Mouse (Mus musculus): ENCODE measurements at regions not wholly inside any gene's neighbourhood (a gene's known extent, or its start where the extent isn't known, plus 50 kb on each side); places are given as distances from the start of the nearest gene placed in this dataset.
A peak's percentile ranks its signal among the peaks of the same experiment; 100 is the strongest.

DNA sequence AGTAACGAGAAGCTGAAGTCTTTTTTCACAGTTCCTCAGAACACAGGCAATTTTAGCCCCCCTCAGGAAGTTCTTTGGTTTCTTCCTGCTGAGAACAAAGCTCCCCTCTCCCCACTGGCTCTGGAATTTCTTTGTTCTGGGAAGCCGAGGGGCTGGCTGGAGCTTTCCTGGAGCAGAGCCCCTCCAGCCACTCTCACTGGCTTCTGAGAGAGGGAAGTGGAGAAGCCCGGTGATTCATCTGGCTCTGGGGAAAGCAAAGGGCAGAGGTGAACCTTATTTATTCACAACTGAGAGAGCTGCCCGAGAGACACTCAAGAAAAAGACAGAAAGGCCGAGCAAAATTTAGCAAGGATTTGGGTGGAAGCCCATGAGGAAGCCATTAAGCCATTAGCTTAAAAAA, 63.9 kb downstream of the Ddx3x start:
- intact Hi-C loops (cut with DNase I): loop anchor here (2.0 to 5.0 kb wide), 3 partner anchors 64 to 163 kb away; partner anchors contain the start of gene Ddx3x
- Histone ChIP-seq H3K27me3 (ENCODE audit: control insufficient read depth, insufficient read depth, low read length) (no peaks in the 10 kb centered on the region), H3K27ac (peak overlapping the region; percentile 79), H3K4me3 (no peak overlapping the region), H3K36me3 (ENCODE audit: control insufficient read depth, insufficient read depth, low read length) (no peaks in the 10 kb centered on the region), H3K9ac (ENCODE audit: low read depth, low read length) (no peak overlapping the region), H3K79me2 (replicated peaks; ENCODE audit: control insufficient read depth, insufficient read depth, low read length) (no peaks in the 10 kb centered on the region), H3K4me1 (ENCODE audit: control insufficient read depth, insufficient read depth, low read length) (peaks cover 3% of the 10 kb centered on the region)
- DNase-seq: peak in 1 of 2 experiments; percentile 40
- 26% methylated on average over 5 of the region's 5 CpGs for WGBS
- TF ChIP-seq EP300 (IDR thresholded peaks at IDR 0.05; ENCODE audit: insufficient read depth, low read depth, low read length) (no peak), CTCF (IDR thresholded peaks at IDR 0.05) (no peak), POLR2A (IDR thresholded peaks at IDR 0.05; ENCODE audit: insufficient read depth, low read depth, low read length) (no peak)

DNA sequence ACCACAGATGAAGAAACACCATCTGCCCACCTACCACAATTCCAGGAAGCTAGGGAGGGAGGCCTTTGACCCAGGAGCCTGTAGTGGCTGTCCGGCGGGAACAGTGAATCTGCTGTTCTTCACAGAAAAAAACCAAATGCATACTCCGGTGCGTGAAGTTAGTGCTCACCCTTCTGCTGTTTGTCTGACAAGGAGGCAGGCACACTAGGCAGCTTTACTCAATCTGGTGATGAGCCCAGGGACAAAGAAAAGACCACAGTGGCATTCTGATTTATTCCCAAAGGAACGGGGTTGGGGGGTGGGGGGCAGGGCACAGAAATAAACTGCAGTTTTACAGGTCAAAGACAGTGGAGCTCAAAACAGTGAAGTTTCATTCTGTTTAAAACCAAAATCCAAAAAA, 64.4 kb downstream of the Ddx3x start:
- 23% methylated on average over 5 of the region's 5 CpGs for WGBS
- peak overlapping the region; percentile 79 for H3K27ac ChIP-seq
- no peaks in the 10 kb centered on the region for H3K27me3 ChIP-seq (ENCODE audit: control insufficient read depth, insufficient read depth, low read length)
- H3K36me3 ChIP-seq (ENCODE audit: control insufficient read depth, insufficient read depth, low read length): no peaks in the 10 kb centered on the region
- DNase-seq: peak in 1 of 2 experiments; percentile 5
- no peak overlapping the region for H3K9ac ChIP-seq (ENCODE audit: low read depth, low read length)
- TF ChIP-seq CTCF (IDR thresholded peaks at IDR 0.05) (no peak), EP300 (IDR thresholded peaks at IDR 0.05; ENCODE audit: insufficient read depth, low read depth, low read length) (no peak)
- intact Hi-C loops (cut with DNase I): loop anchor here (2.0 to 5.0 kb wide), 3 partner anchors 64 to 162 kb away; partner anchors contain the start of gene Ddx3x
- no peaks in the 10 kb centered on the region for H3K79me2 ChIP-seq (replicated peaks; ENCODE audit: control insufficient read depth, insufficient read depth, low read length)
- H3K4me3 ChIP-seq: no peak overlapping the region
- H3K4me1 ChIP-seq (ENCODE audit: control insufficient read depth, insufficient read depth, low read length): peaks cover 3% of the 10 kb centered on the region

DNA sequence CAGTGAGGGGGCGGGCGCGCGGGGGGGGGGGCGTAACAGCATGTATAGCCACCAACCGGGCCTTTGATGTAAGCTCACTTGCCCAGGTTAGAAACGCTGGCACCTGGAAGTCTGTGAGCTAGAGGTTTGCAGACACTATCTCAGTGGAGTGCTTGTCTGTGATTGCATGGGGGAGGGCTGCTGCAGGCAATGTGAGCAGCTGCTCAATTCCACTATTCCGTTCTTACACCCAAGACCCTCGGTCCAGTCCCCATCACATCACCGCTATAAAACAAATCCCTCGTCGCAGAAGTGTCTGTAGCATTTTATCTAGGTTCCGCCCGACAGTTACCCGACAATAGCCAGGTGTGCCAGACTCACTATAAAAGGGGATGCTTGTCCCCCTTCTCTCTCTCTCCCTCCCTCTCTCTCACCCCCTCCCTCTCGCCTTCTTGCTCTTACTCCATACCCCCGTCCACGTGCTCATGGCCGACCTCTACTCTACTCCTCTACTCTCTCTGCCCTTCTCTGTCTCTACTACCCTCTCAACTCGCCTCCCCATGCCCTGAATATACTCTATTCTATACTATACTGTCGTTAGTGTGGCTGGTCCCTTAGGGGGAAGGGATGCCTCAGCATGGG, 65.4 kb downstream of the Ddx3x start:
- Histone ChIP-seq H3K27me3 (ENCODE audit: control insufficient read depth, insufficient read depth, low read length) (no peaks in the 10 kb centered on the region), H3K4me3 (peak overlapping the region; percentile 54; the same call in 1 of the 2 replicates), H3K9ac (ENCODE audit: low read depth, low read length) (no peak overlapping the region), H3K27ac (peak overlapping the region; percentile 79), H3K4me1 (ENCODE audit: control insufficient read depth, insufficient read depth, low read length) (peaks cover 3% of the 10 kb centered on the region), H3K79me2 (replicated peaks; ENCODE audit: control insufficient read depth, insufficient read depth, low read length) (no peaks in the 10 kb centered on the region), H3K36me3 (ENCODE audit: control insufficient read depth, insufficient read depth, low read length) (no peaks in the 10 kb centered on the region)
- intact Hi-C loops (cut with DNase I): loop anchor here (5.0 kb wide), 2 partner anchors 119 to 161 kb away; no protein-coding TSS in a partner anchor
- WGBS: 13% methylated on average over 21 of the region's 21 CpGs
- peak in 1 of 2 experiments; percentile 4 for DNase-seq
- no peak for TF ChIP-seq CTCF (IDR thresholded peaks at IDR 0.05)
- TF ChIP-seq POLR2A (IDR thresholded peaks at IDR 0.05; ENCODE audit: insufficient read depth, low read depth, low read length): no peak
- no peak for TF ChIP-seq EP300 (IDR thresholded peaks at IDR 0.05; ENCODE audit: insufficient read depth, low read depth, low read length)

DNA sequence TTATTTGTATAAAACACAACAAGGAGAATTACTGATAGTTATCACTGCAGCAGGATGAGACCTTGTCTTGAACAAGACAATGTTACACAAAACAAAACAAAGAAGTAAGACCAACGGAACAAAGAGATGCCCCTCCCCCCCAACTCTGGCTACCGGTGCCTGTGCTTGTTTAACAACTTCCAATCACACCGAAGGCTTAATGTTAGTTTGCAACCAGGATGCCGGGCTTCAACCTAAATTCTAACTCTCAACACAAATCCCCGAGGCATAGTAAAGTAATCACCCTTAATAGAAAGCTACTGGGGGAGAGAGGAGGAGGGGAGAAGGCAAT, 65.9 kb downstream of the Ddx3x start:
- intact Hi-C loops (cut with DNase I): loop anchor here (5.0 kb wide), 2 partner anchors 119 to 161 kb away; no protein-coding TSS in a partner anchor
- DNase-seq: no peak
- Histone ChIP-seq H3K4me3 (peak overlapping the region; percentile 54), H3K9ac (ENCODE audit: low read depth, low read length) (peak overlapping the region; percentile 78), H3K36me3 (ENCODE audit: control insufficient read depth, insufficient read depth, low read length) (no peaks in the 10 kb centered on the region), H3K79me2 (replicated peaks; ENCODE audit: control insufficient read depth, insufficient read depth, low read length) (no peaks in the 10 kb centered on the region), H3K27ac (peak overlapping the region; percentile 79), H3K4me1 (ENCODE audit: control insufficient read depth, insufficient read depth, low read length) (peaks cover 3% of the 10 kb centered on the region), H3K27me3 (ENCODE audit: control insufficient read depth, insufficient read depth, low read length) (no peaks in the 10 kb centered on the region)
- 3% methylated on average over 5 of the region's 5 CpGs for WGBS
- no peak for TF ChIP-seq EP300 (IDR thresholded peaks at IDR 0.05; ENCODE audit: insufficient read depth, low read depth, low read length)
- no peak for TF ChIP-seq CTCF (IDR thresholded peaks at IDR 0.05)
- TF ChIP-seq POLR2A (IDR thresholded peaks at IDR 0.05; ENCODE audit: insufficient read depth, low read depth, low read length): no peak; the same call in 1 of the 2 replicates

DNA sequence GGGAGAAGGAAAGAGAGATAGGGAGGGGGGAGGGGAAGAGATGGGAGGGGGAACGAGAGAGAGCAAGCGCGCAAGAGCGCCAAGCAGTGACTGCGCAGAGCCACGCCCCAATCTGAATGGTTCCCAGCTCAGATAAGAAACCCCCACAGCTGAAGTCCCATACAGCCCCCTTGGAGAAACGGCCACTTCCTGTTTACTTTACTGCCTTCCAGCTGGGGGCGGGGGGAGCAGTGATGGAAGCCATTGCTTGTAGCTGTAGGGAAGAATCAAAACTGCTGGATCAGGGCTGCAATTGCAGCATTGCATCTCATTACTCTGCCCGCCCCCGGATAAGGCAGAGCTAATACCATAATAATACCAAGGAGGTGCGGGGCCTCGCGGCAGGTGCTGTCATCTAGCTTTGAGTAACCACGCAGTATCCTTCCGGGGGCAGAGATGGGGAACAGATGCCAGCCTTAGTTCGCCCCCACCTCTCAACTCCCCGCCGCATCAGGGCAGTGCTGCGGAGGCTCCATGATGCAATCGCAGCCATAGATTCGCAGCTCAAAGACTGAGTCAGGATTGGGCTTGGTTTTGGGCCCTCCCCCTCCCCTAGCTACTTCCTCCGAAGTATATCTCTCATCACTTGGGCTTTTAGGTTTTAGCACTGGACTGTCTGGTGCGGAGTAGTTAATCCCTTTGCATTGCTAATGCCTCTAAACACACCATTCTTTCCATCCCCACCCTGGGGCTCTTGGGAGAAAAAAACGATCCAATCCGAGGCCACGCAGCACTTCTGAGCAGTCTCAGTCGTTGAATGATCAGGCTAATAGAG, 66.5 kb downstream of the Ddx3x start:
- peaks cover 3% of the 10 kb centered on the region for H3K4me1 ChIP-seq (ENCODE audit: control insufficient read depth, insufficient read depth, low read length)
- H3K4me3 ChIP-seq: peak overlapping the region; percentile 54
- peak; percentile 79 to 81 for DNase-seq
- TF ChIP-seq CTCF (IDR thresholded peaks at IDR 0.05) (0 out of 2 replicates have a peak, but pooled peaks have one; percentile 10), POLR2A (IDR thresholded peaks at IDR 0.05; ENCODE audit: insufficient read depth, low read depth, low read length) (peak; percentile 39), EP300 (IDR thresholded peaks at IDR 0.05; ENCODE audit: insufficient read depth, low read depth, low read length) (no peak)
- 6% methylated on average over 27 of the region's 27 CpGs for WGBS
- peak overlapping the region; percentile 79 for H3K27ac ChIP-seq
- H3K36me3 ChIP-seq (ENCODE audit: control insufficient read depth, insufficient read depth, low read length): no peaks in the 10 kb centered on the region
- intact Hi-C loops (cut with DNase I): loop anchor here (5.0 kb wide), 2 partner anchors 120 to 160 kb away; no protein-coding TSS in a partner anchor
- peak overlapping the region; percentile 78 for H3K9ac ChIP-seq (ENCODE audit: low read depth, low read length)
- no peaks in the 10 kb centered on the region for H3K79me2 ChIP-seq (replicated peaks; ENCODE audit: control insufficient read depth, insufficient read depth, low read length)
- no peaks in the 10 kb centered on the region for H3K27me3 ChIP-seq (ENCODE audit: control insufficient read depth, insufficient read depth, low read length)

Measured in heart, adult 2 months (tissue).